Mouse (Mus musculus) MEL (cell line): ENCODE data around the gene Samhd1. TPM values are rescaled to one million over a fixed set of nuclear protein-coding genes. Genes with fewer than 3 reads are reported as not detected.

Experiments
- DNase-seq: peaks from one replicate; pipeline ENCODE4 v3.0.0; 2011; ENCODE audit warnings: low read depth, low spot score
- H3K27ac ChIP-seq: 2 replicates; pipeline ENCODE4 v1.5.1; 2012; ENCODE audit warnings: low read depth, mild to moderate bottlenecking, control low read depth, low read length, moderate library complexity; ENCODE audit not compliant: control insufficient read depth
- H3K27me3 ChIP-seq, 2 experiments: fragments of 150-350 bp in 1 of 2; sonication (generic) in 1 of 2; 2 replicates each; pipeline ENCODE4 v1.6.1; 2012; ENCODE audit warnings: low read length in 2 of 2, mild to moderate bottlenecking in 2 of 2, improper control_type of control experiment in 1 of 2, moderate library complexity in 1 of 2; ENCODE audit not compliant: insufficient read depth in 2 of 2, control insufficient read depth in 1 of 2
- H3K36me3 ChIP-seq, 2 experiments: 2 replicates each; pipeline ENCODE4 v1.6.1; 2012 to 2014; ENCODE audit warnings: low read length in 2 of 2, improper control_type of control experiment in 1 of 2, inconsistent platforms in 1 of 2, mild to moderate bottlenecking in 1 of 2; ENCODE audit not compliant: insufficient read depth in 2 of 2, control insufficient read depth in 1 of 2
- H3K4me1 ChIP-seq, 2 experiments: fragments of 150-350 bp in 1 of 2; sonication (generic) in 1 of 2; 2 replicates each; pipeline ENCODE4 v1.6.1; 2012; ENCODE audit warnings: low read length in 2 of 2, improper control_type of control experiment in 1 of 2, mild to moderate bottlenecking in 1 of 2; ENCODE audit not compliant: insufficient read depth in 2 of 2, control insufficient read depth in 1 of 2
- H3K4me3 ChIP-seq, 2 experiments: fragments of 150-350 bp in 1 of 2; sonication (generic) in 1 of 2; 2 replicates each; pipeline ENCODE4 v1.5.1; 2012; ENCODE audit warnings: low read depth in 2 of 2, low read length in 2 of 2, mild to moderate bottlenecking in 2 of 2, moderate library complexity in 2 of 2, control low read depth in 1 of 2, improper control_type of control experiment in 1 of 2; ENCODE audit not compliant: control insufficient read depth in 1 of 2, insufficient read depth in 1 of 2
- H3K79me2 ChIP-seq: 2 replicates; pipeline ENCODE4 v1.6.1; 2012; ENCODE audit warnings: mild to moderate bottlenecking, low read length, moderate library complexity; ENCODE audit not compliant: control insufficient read depth, poor library complexity, insufficient read depth
- H3K9ac ChIP-seq: 2 replicates; pipeline ENCODE4 v1.6.1; 2012; ENCODE audit warnings: low read depth, mild to moderate bottlenecking, control low read depth, low read length, moderate library complexity; ENCODE audit not compliant: control insufficient read depth, poor library complexity, severe bottlenecking
- H3K9me3 ChIP-seq: fragments of 150-350 bp; sonication (generic); replicated peaks from 2 replicates; pipeline ENCODE4 v1.6.1; 2012; ENCODE audit warnings: mild to moderate bottlenecking, low read length, improper control_type of control experiment, moderate library complexity; ENCODE audit not compliant: insufficient read depth
- BHLHE40 ChIP-seq: IDR thresholded peaks from 2 replicates; pipeline ENCODE4 v1.6.1; 2012; ENCODE audit warnings: low read depth, mild to moderate bottlenecking, inconsistent platforms, low read length, improper control_type of control experiment, borderline replicate concordance
- CHD1 ChIP-seq: IDR thresholded peaks from 2 replicates; pipeline ENCODE4 v1.6.1; 2012; ENCODE audit warnings: low read depth, mild to moderate bottlenecking, inconsistent platforms, low read length, improper control_type of control experiment
- CHD2 ChIP-seq: IDR thresholded peaks from 2 replicates; pipeline ENCODE4 v1.6.1; 2011; ENCODE audit warnings: low read length, improper control_type of control experiment
- CTCF ChIP-seq, 3 experiments: IDR thresholded peaks in 2 of 3; conservative IDR thresholded peaks in 1 of 3; 2 replicates each; pipeline ENCODE4 v1.5.1; 2011 to 2012; ENCODE audit warnings: low read length in 3 of 3, low read depth in 2 of 3, mild to moderate bottlenecking in 2 of 3, improper control_type of control experiment in 1 of 3, inconsistent platforms in 1 of 3, mixed read lengths in 1 of 3, moderate library complexity in 1 of 3; ENCODE audit not compliant: control insufficient read depth in 1 of 3, insufficient read depth in 1 of 3, poor library complexity in 1 of 3, severe bottlenecking in 1 of 3
- E2F4 ChIP-seq: IDR thresholded peaks from 2 replicates; pipeline ENCODE4 v1.6.1; 2011; ENCODE audit warnings: low read depth, low read length, improper control_type of control experiment, borderline replicate concordance
- ELF1 ChIP-seq: IDR thresholded peaks from 2 replicates; pipeline ENCODE4 v1.6.1; 2014; ENCODE audit warnings: low read depth, mild to moderate bottlenecking, inconsistent platforms, low read length, improper control_type of control experiment, moderate library complexity
- EP300 ChIP-seq, 2 experiments: IDR thresholded peaks; 2 replicates each; pipeline ENCODE4 v1.6.1; 2011; ENCODE audit warnings: improper control_type of control experiment in 2 of 2, low read length in 2 of 2, low read depth in 1 of 2, mild to moderate bottlenecking in 1 of 2
- ETS1 ChIP-seq: IDR thresholded peaks from 2 replicates; pipeline ENCODE4 v1.6.1; 2012; ENCODE audit warnings: low read depth, mild to moderate bottlenecking, inconsistent platforms, low read length, improper control_type of control experiment, moderate library complexity
- GABPA ChIP-seq: IDR thresholded peaks from 2 replicates; pipeline ENCODE4 v1.6.1; 2012; ENCODE audit warnings: low read depth, mild to moderate bottlenecking, inconsistent platforms, low read length, improper control_type of control experiment, moderate library complexity
- GATA1 ChIP-seq: IDR thresholded peaks from 2 replicates; pipeline ENCODE4 v1.6.1; 2011; ENCODE audit warnings: low read depth, low read length, improper control_type of control experiment
- HCFC1 ChIP-seq: IDR thresholded peaks from 2 replicates; pipeline ENCODE4 v1.6.1; 2012; ENCODE audit warnings: low read depth, mild to moderate bottlenecking, inconsistent platforms, low read length, improper control_type of control experiment, moderate library complexity
- JUND ChIP-seq: IDR thresholded peaks from 2 replicates; pipeline ENCODE4 v1.6.1; 2011; ENCODE audit warnings: low read depth, mild to moderate bottlenecking, improper control_type of control experiment, low read length
- KAT2A ChIP-seq: conservative IDR thresholded peaks from 2 replicates; pipeline ENCODE4 v1.6.1; 2012; ENCODE audit warnings: low read depth, low read length, improper control_type of control experiment, inconsistent platforms
- MAX ChIP-seq: IDR thresholded peaks from 2 replicates; pipeline ENCODE4 v1.6.1; 2011; ENCODE audit warnings: low read length, improper control_type of control experiment
- MAZ ChIP-seq: IDR thresholded peaks from 2 replicates; pipeline ENCODE4 v1.6.1; 2012; ENCODE audit warnings: low read depth, mild to moderate bottlenecking, inconsistent platforms, low read length, improper control_type of control experiment
- MEF2A ChIP-seq: IDR thresholded peaks from 2 replicates; pipeline ENCODE4 v1.6.1; 2014; ENCODE audit warnings: low read depth, mild to moderate bottlenecking, inconsistent platforms, low read length, improper control_type of control experiment; ENCODE audit not compliant: poor library complexity, insufficient replicate concordance, severe bottlenecking; ENCODE audit errors: extremely low read depth
- MYC ChIP-seq: IDR thresholded peaks from 2 replicates; pipeline ENCODE4 v1.6.1; 2011; ENCODE audit warnings: low read depth, mild to moderate bottlenecking, low read length, improper control_type of control experiment, moderate library complexity
- NELFE ChIP-seq: IDR thresholded peaks from 2 replicates; pipeline ENCODE4 v1.6.1; 2011; ENCODE audit warnings: low read depth, low read length, improper control_type of control experiment
- NRF1 ChIP-seq: IDR thresholded peaks from 2 replicates; pipeline ENCODE4 v1.6.1; 2014; ENCODE audit warnings: low read depth, mild to moderate bottlenecking, inconsistent platforms, low read length, improper control_type of control experiment, moderate library complexity; ENCODE audit not compliant: poor library complexity, insufficient read depth, severe bottlenecking
- POLR2A ChIP-seq, 2 experiments: IDR thresholded peaks; 2 replicates each; pipeline ENCODE4 v1.6.1; 2011 to 2012; ENCODE audit warnings: low read length in 2 of 2, mild to moderate bottlenecking in 2 of 2, control low read depth in 1 of 2, improper control_type of control experiment in 1 of 2, low read depth in 1 of 2, moderate library complexity in 1 of 2; ENCODE audit not compliant: control insufficient read depth in 1 of 2, insufficient read depth in 1 of 2, poor library complexity in 1 of 2
- POLR2AphosphoS5 ChIP-seq: IDR thresholded peaks from 2 replicates; pipeline ENCODE4 v1.6.1; 2012; ENCODE audit warnings: low read depth, borderline replicate concordance, mild to moderate bottlenecking, inconsistent platforms, low read length, moderate library complexity, mixed read lengths
- RAD21 ChIP-seq: IDR thresholded peaks from 2 replicates; pipeline ENCODE4 v1.6.1; 2011; ENCODE audit warnings: mild to moderate bottlenecking, low read depth, low read length, improper control_type of control experiment
- RCOR1 ChIP-seq: IDR thresholded peaks from 2 replicates; pipeline ENCODE4 v1.6.1; 2012; ENCODE audit warnings: low read depth, mild to moderate bottlenecking, inconsistent platforms, low read length, improper control_type of control experiment
- SIN3A ChIP-seq: IDR thresholded peaks from 2 replicates; pipeline ENCODE4 v1.6.1; 2012; ENCODE audit warnings: low read length, improper control_type of control experiment, inconsistent platforms
- SMC3 ChIP-seq: IDR thresholded peaks from 2 replicates; pipeline ENCODE4 v1.6.1; 2011; ENCODE audit warnings: low read depth, low read length, improper control_type of control experiment
- TBP ChIP-seq: IDR thresholded peaks from 2 replicates; pipeline ENCODE4 v1.8.0; 2011; ENCODE audit warnings: low read depth, low read length, improper control_type of control experiment
- TCF12 ChIP-seq: IDR thresholded peaks from 2 replicates; pipeline ENCODE4 v1.6.1; 2014; ENCODE audit warnings: low read depth, mild to moderate bottlenecking, inconsistent platforms, low read length, improper control_type of control experiment, moderate library complexity
- USF2 ChIP-seq, 2 experiments: IDR thresholded peaks; 2 replicates each; pipeline ENCODE4 v1.6.1; 2011 to 2012; ENCODE audit warnings: improper control_type of control experiment in 2 of 2, low read length in 2 of 2, borderline replicate concordance in 1 of 2, inconsistent platforms in 1 of 2, low read depth in 1 of 2, mild to moderate bottlenecking in 1 of 2; ENCODE audit not compliant: insufficient read depth in 1 of 2
- ZMIZ1 ChIP-seq: IDR thresholded peaks from 2 replicates; pipeline ENCODE4 v1.6.1; 2012; ENCODE audit warnings: low read depth, mild to moderate bottlenecking, inconsistent platforms, low read length, improper control_type of control experiment, moderate library complexity
- ZNF384 ChIP-seq: IDR thresholded peaks from 2 replicates; pipeline ENCODE4 v1.6.1; 2012; ENCODE audit warnings: low read depth, mild to moderate bottlenecking, inconsistent platforms, low read length, improper control_type of control experiment
- polyA plus RNA-seq, 2 experiments: library from polyadenylated mRNA; stranded (reverse) in 1 of 2; unstranded in 1 of 2; fragments of >175 nt in 1 of 2; fragments of >200 nt in 1 of 2; gene quantifications; 2 replicates each; pipeline versions ENCODE4 v1.2.1 to v1.2.4; 2012; ENCODE audit warnings: low replicate concordance in 2 of 2, low read depth in 1 of 2; ENCODE audit not compliant: insufficient read length in 2 of 2, insufficient read depth in 1 of 2, missing spikeins in 1 of 2
- total RNA-seq: library from RNA; depleted of rRNA; stranded (reverse); fragments of 300-350 nt; gene quantifications from 2 replicates; pipeline ENCODE4 v1.2.3, GENCODE M21; 2012

The Samhd1 gene
- total and polyA plus RNA-seq, 3 experiments, result 15.7 to 76.8 (median 50.5) TPM

DNA sequence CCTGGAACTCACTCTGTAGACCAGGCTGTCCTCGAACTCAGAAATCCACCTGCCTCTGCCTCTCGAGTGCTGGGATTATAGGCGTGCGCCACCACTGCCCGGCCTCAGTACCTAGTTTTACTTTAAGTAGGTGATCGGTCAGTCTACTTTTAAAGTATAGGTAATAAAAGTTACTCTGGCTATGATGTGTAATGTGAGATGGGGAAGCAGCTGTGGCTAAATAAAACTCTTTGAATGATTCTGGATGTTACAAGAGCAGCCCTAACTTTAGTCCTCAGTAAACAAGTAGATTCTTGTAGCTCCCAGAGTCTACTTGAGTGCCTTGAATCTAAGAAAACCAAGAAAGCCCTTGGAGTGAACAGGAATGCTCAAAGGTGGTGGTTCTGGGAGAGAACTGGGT, 37.9 kb upstream of the Samhd1 start:
- no peak overlapping the region for H3K27ac ChIP-seq
- no peaks in the 10 kb centered on the region for H3K79me2 ChIP-seq
- no peak for DNase-seq
- no peak overlapping the region for H3K4me3 ChIP-seq
- H3K9me3 ChIP-seq, result no peaks in the 10 kb centered on the region
- H3K9ac ChIP-seq, result no peak overlapping the region
- TF ChIP-seq ZNF384 (no peak), RCOR1 (no peak), TBP (no peak), RAD21 (no peak), CTCF (IDR thresholded peaks at IDR 0.05 in 2 of 3, conservative IDR thresholded peaks at IDR 0.05 in 1 of 3; ENCODE audit: control insufficient read depth in 1 of 3, insufficient read depth in 1 of 3, low read depth in 2 of 3, low read length in 3 of 3, poor library complexity in 1 of 3, severe bottlenecking in 1 of 3) (no peak), MAZ (no peak), NELFE (no peak), GATA1 (no peak), ETS1 (no peak), MEF2A (no peak), MAX (no peak), HCFC1 (no peak), BHLHE40 (no peak), POLR2A (IDR thresholded peaks at IDR 0.05; ENCODE audit: control insufficient read depth in 1 of 2, insufficient read depth in 1 of 2, low read depth in 1 of 2, low read length in 2 of 2, poor library complexity in 1 of 2) (no peak), NRF1 (no peak), ZMIZ1 (no peak), CHD2 (no peak), CHD1 (no peak)
- peaks cover 9 to 12% of the 10 kb centered on the region in 2 experiments; a peak in 3 of 4 replicates for H3K4me1 ChIP-seq
- H3K36me3 ChIP-seq, result peaks cover 24 to 37% of the 10 kb centered on the region in 2 experiments
- no peaks in the 10 kb centered on the region for H3K27me3 ChIP-seq

- DNase-seq, result no peak
- Histone ChIP-seq H3K79me2 (no peaks in the 10 kb centered on the region), H3K27ac (no peak overlapping the region), H3K9me3 (no peaks in the 10 kb centered on the region), H3K4me1 (peaks cover 0 to 9% of the 10 kb centered on the region in 2 experiments; a peak in 3 of 4 replicates), H3K9ac (no peak overlapping the region), H3K36me3 (peaks cover 14 to 25% of the 10 kb centered on the region in 2 experiments), H3K4me3 (no peak overlapping the region), H3K27me3 (no peaks in the 10 kb centered on the region)
- TF ChIP-seq RAD21 (no peak), E2F4 (no peak), POLR2AphosphoS5 (no peak), NRF1 (no peak), SMC3 (no peak), CHD2 (no peak), KAT2A (no peak), JUND (no peak), MEF2A (no peak), ZNF384 (no peak), MYC (no peak), SIN3A (no peak), GABPA (no peak), TCF12 (no peak), USF2 (IDR thresholded peaks at IDR 0.05; ENCODE audit: borderline replicate concordance in 1 of 2, insufficient read depth in 1 of 2, low read depth in 1 of 2, low read length in 2 of 2) (no peak), EP300 (IDR thresholded peaks at IDR 0.05; ENCODE audit: low read depth in 1 of 2, low read length in 2 of 2) (no peak), ELF1 (no peak), RCOR1 (no peak), BHLHE40 (no peak), CTCF (IDR thresholded peaks at IDR 0.05 in 2 of 3, conservative IDR thresholded peaks at IDR 0.05 in 1 of 3; ENCODE audit: control insufficient read depth in 1 of 3, insufficient read depth in 1 of 3, low read depth in 2 of 3, low read length in 3 of 3, poor library complexity in 1 of 3, severe bottlenecking in 1 of 3) (no peak)
Observed at GRCm38 (mm10) chr2:157170626-157171025, 35.6 kb upstream of the Samhd1 start.
